Comparison of ENCODE assay signal across 15 mouse cellular contexts in the genomic region with DNA sequence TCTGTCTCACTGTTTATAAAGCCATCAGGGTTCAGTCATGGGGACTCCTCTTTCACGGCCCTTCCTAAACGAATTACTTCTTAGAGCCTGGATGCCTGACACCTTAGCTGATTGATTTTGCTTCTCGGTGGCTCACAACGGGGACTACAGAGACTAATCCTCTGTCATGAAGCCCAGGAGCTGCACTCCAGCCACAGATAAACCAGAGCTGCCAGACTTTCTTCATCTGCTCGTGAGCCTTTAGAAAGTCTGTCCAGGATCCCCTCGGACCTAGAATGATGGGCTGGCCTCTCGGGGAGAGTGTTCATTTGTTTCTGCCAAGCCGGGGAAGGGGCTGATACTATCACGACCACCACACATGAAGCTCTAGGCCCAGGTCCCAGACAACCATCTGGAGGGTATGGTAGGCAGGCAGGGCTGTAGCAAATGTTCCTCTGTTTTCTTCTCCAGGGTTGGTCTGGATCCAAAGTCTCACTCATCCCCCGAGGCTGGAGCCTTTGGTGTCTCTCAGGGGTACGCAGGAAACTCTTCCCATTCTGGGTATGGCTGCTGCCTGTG. TPM values are rescaled to one million over a fixed set of nuclear protein-coding genes. Genes with fewer than 3 reads are reported as not detected.
DNase-seq lines count a peak whose midpoint lies in the region; ATAC-seq and TF ChIP-seq lines count a peak whose summit lies in the region.
"Had no signal": no experiment of that assay in that cellular context is flagged by ENCODE, and none has a peak within 500 bp of the region (broad histone marks: within the 10 kb centered on the region; RNA-seq: fewer than 3 reads in every experiment).

No protein-coding gene starts in this region.

- TF ChIP-seq POLR2A in cerebellum, adult 2 months (IDR thresholded peaks at IDR 0.05; ENCODE audit: borderline replicate concordance, insufficient read depth, low read length): no peak

- no peak overlapping the region for H3K4me2 ChIP-seq in heart, embryonic 15.5 days
- no peak overlapping the region for H3K4me2 ChIP-seq in forebrain, embryonic 14.5 days (ENCODE audit: low read length)
- no peak overlapping the region for H3K4me2 ChIP-seq in midbrain, embryonic 13.5 days (replicated peaks)
- H3K4me2 ChIP-seq: embryonic facial prominence, embryonic 15.5 days; liver, embryonic 13.5 days had no signal

- H3K4me3 ChIP-seq in cerebellum, adult 2 months (replicated peaks; ENCODE audit: insufficient read depth, low read depth, low read length): no peak overlapping the region
- H3K4me3 ChIP-seq in heart, embryonic 15.5 days: no peak overlapping the region
- no peak overlapping the region for H3K4me3 ChIP-seq in forebrain, embryonic 14.5 days (ENCODE audit: low read depth, low read length)
- H3K4me3 ChIP-seq in midbrain, embryonic 13.5 days (replicated peaks): no peak overlapping the region
- H3K4me3 ChIP-seq: embryonic facial prominence, embryonic 15.5 days; gastrocnemius, adult 2 months; liver, embryonic 13.5 days; myocyte had no signal

- no peak overlapping the region for H3K9ac ChIP-seq in heart, embryonic 15.5 days
- H3K9ac ChIP-seq in forebrain, embryonic 14.5 days (ENCODE audit: low read length): peak overlapping the region; percentile 17; the same call in 1 of the 2 replicates
- H3K9ac ChIP-seq in midbrain, embryonic 13.5 days (replicated peaks): no peak overlapping the region
- H3K9ac ChIP-seq: embryonic facial prominence, embryonic 15.5 days; liver, embryonic 13.5 days had no signal

- H3K9me3 ChIP-seq in heart, embryonic 15.5 days (replicated peaks): no peaks in the 10 kb centered on the region
- H3K9me3 ChIP-seq in forebrain, embryonic 14.5 days (replicated peaks; ENCODE audit: control insufficient read depth, low read length): no peaks in the 10 kb centered on the region
- no peaks in the 10 kb centered on the region for H3K9me3 ChIP-seq in midbrain, embryonic 13.5 days
- H3K9me3 ChIP-seq: embryonic facial prominence, embryonic 15.5 days; liver, embryonic 13.5 days had no signal

- peak; percentile 36 to 58 for DNase-seq in cerebellum, adult 2 months
- DNase-seq in cerebellum, adult 9-10 months: no peak
- DNase-seq in heart, postnatal 14 days: no peak
- DNase-seq in forebrain, embryonic 14.5 days (ENCODE audit: low spot score): peak; percentile 71
- no peak for DNase-seq in frontal cortex, postnatal 14 days (ENCODE audit: low spot score in 2 of 2)
- no peak for DNase-seq in adrenal gland, adult 18-20 months (ENCODE audit: low spot score in 2 of 2)
- DNase-seq: gastrocnemius, adult 2 months; liver, embryonic 13.5 days; lung, postnatal 36 days; retina, postnatal 1 day had no signal

- 19% methylated on average over 11 of the region's 11 CpGs for WGBS in cerebellum, adult 2 months
- 35% methylated on average over 11 of the region's 11 CpGs for WGBS in heart, embryonic 15.5 days
- WGBS in forebrain, embryonic 14.5 days: 32% methylated on average over 11 of the region's 11 CpGs
- 24% methylated on average over 11 of the region's 11 CpGs for WGBS in midbrain, embryonic 13.5 days

- no peaks in the 10 kb centered on the region for H3K36me3 ChIP-seq in heart, embryonic 15.5 days
- H3K36me3 ChIP-seq in forebrain, embryonic 14.5 days (ENCODE audit: control insufficient read depth, insufficient read depth, low read length): no peaks in the 10 kb centered on the region
- H3K36me3 ChIP-seq in midbrain, embryonic 13.5 days: no peaks in the 10 kb centered on the region
- H3K36me3 ChIP-seq: embryonic facial prominence, embryonic 15.5 days; liver, embryonic 13.5 days had no signal

- H3K27ac ChIP-seq in cerebellum, adult 2 months (ENCODE audit: insufficient read depth, low read length): no peak overlapping the region
- peak overlapping the region; percentile 11; the same call in 1 of the 2 replicates for H3K27ac ChIP-seq in heart, embryonic 15.5 days
- peak overlapping the region; percentile 94 for H3K27ac ChIP-seq in forebrain, embryonic 14.5 days (ENCODE audit: low read depth, low read length)
- H3K27ac ChIP-seq in midbrain, embryonic 13.5 days: peak overlapping the region; percentile 70
- H3K27ac ChIP-seq: embryonic facial prominence, embryonic 15.5 days; gastrocnemius, adult 2 months; kidney, postnatal 0 days; liver, embryonic 13.5 days had no signal

- ATAC-seq in heart, embryonic 15.5 days (replicated peaks; ENCODE audit: insufficient number of reproducible peaks, insufficient read depth, low FRiP score, low read depth): no peak
- ATAC-seq in forebrain, embryonic 14.5 days: 0 out of 2 replicates have a peak, but pooled peaks have one; percentile 16
- no peak for ATAC-seq in midbrain, embryonic 13.5 days

- no peaks in the 10 kb centered on the region for H3K27me3 ChIP-seq in cerebellum, adult 2 months (ENCODE audit: control insufficient read depth, insufficient read depth, low read length)
- H3K27me3 ChIP-seq in heart, embryonic 15.5 days: no peaks in the 10 kb centered on the region
- no peaks in the 10 kb centered on the region for H3K27me3 ChIP-seq in forebrain, embryonic 14.5 days (replicated peaks; ENCODE audit: control insufficient read depth, insufficient read depth, low read length)
- H3K27me3 ChIP-seq in midbrain, embryonic 13.5 days: peaks cover 12% of the 10 kb centered on the region; the same call in 1 of the 2 replicates
- H3K27me3 ChIP-seq: embryonic facial prominence, embryonic 15.5 days; liver, embryonic 13.5 days had no signal

- TF ChIP-seq CTCF in cerebellum, adult 2 months (IDR thresholded peaks at IDR 0.05; ENCODE audit: borderline replicate concordance, insufficient read depth, low read depth, low read length): no peak

- intact Hi-C loops in heart, postnatal 14 days (cut with DNase I): loop anchor here (5.0 kb wide), 1 partner anchor 37 kb away; no protein-coding TSS in a partner anchor

- peaks cover 5% of the 10 kb centered on the region for H3K4me1 ChIP-seq in cerebellum, adult 2 months (ENCODE audit: control insufficient read depth, insufficient read depth, low read length)
- peaks cover 55% of the 10 kb centered on the region for H3K4me1 ChIP-seq in heart, embryonic 15.5 days (replicated peaks)
- peaks cover 20% of the 10 kb centered on the region for H3K4me1 ChIP-seq in forebrain, embryonic 14.5 days (ENCODE audit: control insufficient read depth, insufficient read depth, low read length)
- peaks cover 34% of the 10 kb centered on the region for H3K4me1 ChIP-seq in midbrain, embryonic 13.5 days (replicated peaks)

RNA-seq across cellular contexts. Expression of a gene that starts 13.5 kb away (rescaled TPM):
- 41.7 and 47.5 TPM in 2 replicates for polyA plus RNA-seq in cerebellum, adult 2 months (2012; rRNA removed)
- 49.9 and 56.0 TPM in 2 replicates for polyA plus RNA-seq in heart, embryonic 15.5 days (2015; fragmentation: Nextera tagmentation; extraction: Ambion mirVana)
- total RNA-seq in heart, postnatal 14 days (2021): 10 to 100 TPM; 22.2 to 22.7 TPM
- 70.5 and 86.6 TPM in 2 replicates for polyA plus RNA-seq in forebrain, embryonic 14.5 days (2014; fragmentation: Nextera tagmentation; extraction: Ambion mirVana)
- polyA plus RNA-seq in midbrain, embryonic 13.5 days (2015; fragmentation: Nextera tagmentation; extraction: Ambion mirVana): 71.5 and 79.3 TPM in 2 replicates
- 100 to 1,000 TPM in 1 of 2 experiments, 10 to 100 TPM in 1; 97.2 to 127 TPM for total RNA-seq in adrenal gland, adult 18-20 months (2021)

RNA-seq across cellular contexts. Expression of a gene that starts 50.1 kb away (rescaled TPM):
- polyA plus RNA-seq in cerebellum, adult 2 months (2012; rRNA removed): 34.7 and 37.1 TPM in 2 replicates
- 1.7 and 4.9 TPM in 2 replicates for polyA plus RNA-seq in heart, embryonic 15.5 days (2015; fragmentation: Nextera tagmentation; extraction: Ambion mirVana)
- total RNA-seq in heart, postnatal 14 days (2021): 1 to 10 TPM; 7.8 to 9.9 TPM
- polyA plus RNA-seq in forebrain, embryonic 14.5 days (2014; fragmentation: Nextera tagmentation; extraction: Ambion mirVana): 6.8 and 7.9 TPM in 2 replicates
- polyA plus RNA-seq in midbrain, embryonic 13.5 days (2015; fragmentation: Nextera tagmentation; extraction: Ambion mirVana): 4.7 and 4.9 TPM in 2 replicates
- 10 to 100 TPM; 10.6 to 15.2 TPM for total RNA-seq in adrenal gland, adult 18-20 months (2021)

Comparison
In these comparisons a context has a peak if more than half of its experiments do, and no peak if none do; other contexts are left out.
1. DNase-seq: peak in cerebellum, adult 2 months (2 of 2) and forebrain, embryonic 14.5 days (single experiment); none in cerebellum, adult 9-10 months (single experiment), heart, postnatal 14 days (0 of 2), frontal cortex, postnatal 14 days (0 of 2) and adrenal gland, adult 18-20 months (0 of 2).